Mouse (Mus musculus): ENCODE data around the gene Cox8b.

Gene Cox8b

GRCm38 (mm10) chr7:140900220-140900619 lies at the start of gene Cox8b:
Gene Cox8b (minus strand): TSS chr7:140900446.
- no peak for DNase-seq

DNA sequence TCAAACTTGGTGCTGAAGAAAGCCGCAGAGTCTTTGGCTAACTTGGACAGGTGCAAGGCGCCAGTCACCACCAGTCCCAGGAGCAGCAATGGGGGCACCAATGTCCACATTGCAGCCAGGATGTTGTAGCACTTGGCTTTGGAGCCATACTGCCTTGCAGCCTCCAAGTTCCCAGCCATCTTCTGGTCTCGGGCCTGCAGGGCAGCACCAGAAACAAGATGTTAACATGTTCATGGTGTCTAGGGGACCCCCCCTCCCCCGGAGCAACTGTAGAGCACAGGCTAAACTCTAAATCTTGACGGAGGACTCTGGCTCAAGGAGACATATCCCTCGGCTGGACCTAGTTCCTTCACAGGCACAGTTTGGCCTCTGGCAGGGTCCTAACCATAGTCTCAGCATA lies 49.0 kb upstream of the Cox8b start:
- no peak for DNase-seq

DNA sequence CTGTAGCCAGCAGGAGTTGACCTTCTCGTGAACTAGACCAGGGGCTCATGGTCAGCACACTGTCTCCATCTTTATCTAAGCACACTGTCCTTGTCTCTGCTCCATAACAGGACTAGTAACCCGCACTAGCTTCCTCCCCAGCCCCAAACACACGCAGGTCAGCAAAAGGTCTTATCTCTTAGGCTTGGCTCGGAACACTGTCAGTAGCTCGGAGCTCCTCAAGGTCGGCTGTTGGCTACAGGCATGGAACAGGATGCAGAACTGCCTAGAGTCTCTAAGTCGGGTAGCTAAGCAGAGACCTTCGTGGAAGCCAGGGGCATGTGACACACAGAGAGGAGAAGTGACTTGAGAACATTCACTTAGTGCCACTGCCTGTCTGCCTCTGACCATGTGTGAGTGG lies 47.9 kb upstream of the Cox8b start:
- no peak for DNase-seq

- no peak for DNase-seq
These were observed 46.7 kb upstream of the Cox8b start for GRCm38 (mm10) chr7:140946980-140947379.

GRCm38 (mm10) chr7:140946311-140946710 lies 46.1 kb upstream of the Cox8b start:
- no peak for DNase-seq

DNA sequence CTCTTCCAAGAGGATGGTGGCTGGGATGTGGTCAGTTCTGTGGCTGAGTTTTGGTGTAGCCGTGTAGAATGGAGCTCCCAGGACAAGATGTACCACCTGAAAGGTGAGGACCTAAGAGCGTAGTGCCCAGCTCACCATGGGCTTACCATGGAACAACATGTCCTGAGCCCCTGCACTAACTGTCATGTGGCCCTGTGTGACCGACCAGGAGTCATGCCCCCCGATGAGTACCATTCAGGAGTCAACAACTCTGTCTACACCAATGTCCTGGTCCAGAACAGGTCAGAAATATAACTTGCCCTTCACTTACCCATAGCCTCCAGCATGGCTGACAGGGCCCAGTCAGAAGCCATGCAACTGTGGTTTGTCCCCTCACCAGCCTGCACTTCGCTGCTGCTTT lies 45.0 kb upstream of the Cox8b start:
- DNase-seq: no peak

DNA sequence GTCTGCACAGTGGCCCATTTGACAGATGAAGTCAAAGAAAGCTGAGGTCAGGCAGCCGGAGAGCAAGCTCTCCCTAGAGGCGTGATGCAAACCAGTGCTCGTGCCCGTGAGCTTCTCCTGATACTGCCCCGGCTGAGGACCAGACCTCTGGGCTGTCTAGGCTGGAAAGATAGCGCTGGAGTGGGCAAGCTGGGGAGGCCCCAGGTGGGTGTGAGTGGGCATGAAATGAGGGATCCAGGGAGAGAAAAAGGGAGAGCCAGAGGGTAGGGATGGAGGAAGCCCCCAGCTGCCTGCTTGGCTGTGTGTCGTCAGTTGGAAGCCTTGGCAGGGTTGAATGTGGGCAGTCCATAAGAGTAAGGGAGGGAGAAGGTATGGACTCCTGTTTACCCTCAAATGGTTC lies 44.0 kb upstream of the Cox8b start:
- no peak for DNase-seq

DNA sequence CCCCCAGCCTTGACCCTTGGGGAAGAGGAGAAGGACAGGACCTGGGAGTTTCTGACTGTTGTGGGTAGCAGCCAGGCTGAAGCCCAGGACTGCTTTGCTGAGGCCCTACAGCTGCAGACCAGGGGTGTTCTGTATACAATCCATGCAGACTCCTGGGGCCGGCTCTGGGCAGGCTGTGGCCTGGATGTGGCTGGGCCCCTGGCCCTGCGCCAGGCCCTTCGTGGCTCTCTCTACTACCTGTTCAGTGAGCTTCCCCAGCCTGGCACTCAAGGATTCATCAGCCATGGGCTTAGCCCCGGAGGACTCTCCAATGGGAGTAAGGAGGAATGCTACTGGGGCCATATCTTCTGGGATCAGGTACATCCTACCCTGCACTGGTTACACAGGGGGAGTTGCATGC lies 43.1 kb upstream of the Cox8b start:
- DNase-seq: no peak

DNA sequence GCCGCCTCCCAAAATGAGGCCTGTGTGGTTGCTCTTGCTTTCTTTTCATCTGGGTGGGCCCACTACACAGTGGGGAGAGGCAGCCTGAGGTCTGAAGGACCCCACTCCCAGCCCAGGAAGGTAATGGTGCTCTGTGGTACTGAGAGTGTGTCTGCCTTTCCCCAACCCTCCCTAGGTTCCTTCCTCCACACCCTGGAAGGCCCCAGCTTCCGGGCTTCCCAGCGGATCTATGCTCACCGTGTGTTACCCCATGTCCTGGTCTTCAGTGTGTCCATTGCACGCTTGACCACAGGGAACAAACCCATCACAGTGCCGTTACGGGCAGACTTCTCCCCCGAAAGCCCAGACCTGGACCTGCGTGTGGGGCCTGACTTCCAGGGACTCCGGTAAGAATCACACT lies 42.6 kb upstream of the Cox8b start:
- no peak for DNase-seq

- no peak for DNase-seq
These were observed 42.1 kb upstream of the Cox8b start for GRCm38 (mm10) chr7:140942341-140942740.

GRCm38 (mm10) chr7:140941222-140942051 lies 41.2 kb upstream of the Cox8b start, which contains the start of gene Pgghg:
Gene Pgghg (plus strand): TSS chr7:140941391.
- peak; percentile 90 for DNase-seq

DNA sequence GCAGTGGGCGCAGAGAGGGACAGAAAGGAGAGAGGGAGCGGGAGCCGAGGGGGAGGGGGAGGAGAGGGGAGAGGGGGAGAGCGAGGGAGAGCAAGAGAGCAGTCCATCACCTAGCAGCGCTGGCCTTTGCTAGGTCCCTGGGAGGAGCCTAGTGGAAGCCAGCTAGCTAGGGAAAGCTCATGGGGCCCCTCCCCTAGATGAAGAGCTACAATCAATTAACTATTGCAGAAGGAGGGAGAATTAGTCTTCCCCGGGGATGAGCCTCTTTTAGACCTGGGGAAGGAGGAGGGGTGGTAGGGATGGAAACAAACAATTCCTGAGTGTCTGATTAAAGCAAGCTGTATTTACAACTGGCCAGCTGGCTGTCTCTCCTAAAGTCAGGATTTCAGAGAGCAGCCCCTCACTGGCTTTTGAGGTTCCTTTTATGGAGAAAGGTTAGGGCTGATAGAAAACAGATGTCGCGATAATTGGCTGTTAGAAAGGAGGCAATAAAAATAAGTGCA lies 39.5 kb upstream of the Cox8b start:
- peak; percentile 74 for DNase-seq

DNA sequence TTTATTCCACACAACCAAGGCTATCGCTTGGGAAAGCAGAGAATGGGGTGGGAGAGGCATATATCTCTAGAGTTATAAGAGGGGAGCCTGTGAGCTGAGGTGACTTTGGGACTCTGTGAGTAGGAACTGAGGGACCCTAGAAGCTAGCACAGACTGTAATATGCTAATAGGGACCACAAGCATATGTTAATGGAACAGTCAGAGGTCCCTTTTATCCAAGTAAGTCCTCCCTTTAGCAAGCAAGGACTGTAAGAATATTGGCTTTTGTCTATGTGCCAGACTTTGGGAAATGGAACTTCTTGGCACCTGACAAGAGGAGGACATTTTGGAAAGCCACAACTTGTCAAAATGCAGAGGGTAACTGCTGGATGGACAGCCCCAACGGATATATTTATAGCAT lies 38.6 kb upstream of the Cox8b start:
- DNase-seq: no peak

DNA sequence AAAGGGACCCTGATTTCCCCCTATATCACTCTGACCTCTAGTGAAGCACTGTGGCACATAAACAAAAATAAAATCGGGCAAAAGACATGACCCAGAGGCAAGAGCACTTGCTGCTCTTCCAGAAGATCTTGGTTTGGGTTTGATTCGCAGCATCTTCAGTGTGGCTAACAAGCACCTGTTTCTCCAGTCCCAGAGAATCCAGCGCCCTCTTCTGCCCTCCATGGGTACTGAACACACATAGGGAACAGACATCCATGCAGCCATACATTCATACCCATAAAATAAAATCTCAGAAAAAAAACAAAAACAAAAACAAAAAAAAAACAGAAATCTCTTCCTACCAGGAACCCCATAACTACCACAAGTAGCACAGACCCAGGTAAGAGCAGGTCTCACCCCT lies 38.2 kb upstream of the Cox8b start:
- no peak for DNase-seq

DNA sequence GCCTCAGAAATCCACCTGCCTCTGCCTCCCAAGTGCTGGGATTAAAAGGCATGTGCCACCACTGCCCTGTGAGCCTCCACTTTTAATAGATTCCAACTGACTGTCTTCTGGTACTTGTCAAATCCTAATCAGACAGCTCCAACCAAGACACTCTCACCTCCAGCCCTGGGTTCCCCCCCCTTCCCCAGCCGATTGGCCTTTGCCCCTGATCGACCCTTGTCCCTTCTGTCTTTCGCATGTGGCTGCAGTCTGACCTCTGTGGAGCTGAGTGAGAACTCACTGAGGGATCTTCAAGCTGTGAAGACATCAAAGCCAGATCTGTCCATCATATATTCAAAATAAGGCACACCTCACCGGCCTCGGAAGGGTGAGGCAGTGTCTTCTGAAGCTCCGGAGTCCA lies 26.9 kb upstream of the Cox8b start:
- no peak for DNase-seq

GRCm38 (mm10) chr7:140923070-140923775 lies 23.0 kb upstream of the Cox8b start:
- peak; percentile 41 for DNase-seq

DNA sequence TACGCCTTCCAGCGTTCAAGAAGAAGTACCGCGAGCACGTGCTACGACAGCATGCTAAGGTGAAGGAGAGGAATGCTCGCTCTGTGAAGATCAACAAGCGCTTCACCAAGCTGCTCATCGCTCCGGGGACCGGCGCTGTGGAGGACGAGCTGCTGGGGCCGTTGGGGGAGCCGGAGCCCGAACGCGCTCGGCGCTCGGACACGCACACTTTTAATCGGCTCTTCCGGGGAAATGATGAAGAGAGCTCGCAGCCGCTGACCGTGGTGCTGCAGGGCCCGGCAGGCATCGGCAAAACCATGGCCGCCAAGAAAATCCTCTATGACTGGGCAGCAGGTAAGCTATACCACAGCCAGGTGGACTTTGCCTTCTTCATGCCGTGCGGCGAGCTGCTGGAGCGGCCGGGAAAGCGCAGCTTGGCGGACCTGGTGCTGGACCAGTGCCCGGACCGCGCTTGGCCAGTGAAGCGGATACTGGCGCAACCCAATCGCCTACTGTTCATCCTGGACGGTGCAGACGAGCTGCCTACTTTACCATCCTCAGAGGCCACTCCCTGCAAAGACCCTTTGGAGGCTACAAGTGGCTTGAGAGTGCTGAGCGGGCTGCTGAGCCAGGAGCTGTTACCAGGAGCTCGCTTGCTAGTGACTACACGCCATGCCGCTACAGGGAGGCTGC lies 22.3 kb upstream of the Cox8b start:
- peak; percentile 64 for DNase-seq

DNA sequence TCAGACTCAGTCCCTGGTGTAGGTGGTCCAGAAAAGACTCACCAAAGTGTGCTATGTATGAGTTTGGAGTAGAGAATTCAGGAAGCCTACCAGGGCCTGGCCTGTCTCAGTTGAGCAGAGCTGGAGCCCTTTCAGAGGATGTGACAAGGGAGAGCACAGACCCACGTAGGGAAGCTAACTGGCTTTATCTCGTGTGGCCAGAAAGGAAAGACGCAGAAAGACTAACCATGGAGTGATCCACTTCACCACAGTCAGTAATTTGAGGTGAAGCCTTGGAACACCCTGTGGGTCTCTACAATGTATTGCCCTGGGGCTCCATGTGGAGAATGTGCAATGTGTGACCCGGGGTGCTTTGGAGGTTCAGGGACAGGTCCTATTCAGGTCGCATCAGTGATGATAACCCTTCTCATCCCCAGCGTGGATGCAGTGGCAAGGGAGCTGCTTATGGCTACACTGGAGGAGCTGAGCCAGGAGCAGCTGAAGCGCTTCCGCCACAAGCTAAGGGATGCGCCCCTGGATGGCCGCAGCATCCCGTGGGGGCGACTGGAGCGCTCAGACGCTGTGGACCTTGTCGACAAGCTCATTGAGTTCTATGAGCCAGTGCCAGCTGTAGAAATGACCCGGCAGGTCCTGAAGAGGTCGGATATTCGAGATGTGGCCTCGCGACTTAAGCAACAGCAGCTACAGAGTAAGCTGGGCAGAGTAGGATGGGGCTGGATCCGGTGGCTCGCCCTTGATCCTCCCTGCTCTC lies 21.2 kb upstream of the Cox8b start:
- no peak for DNase-seq

GRCm38 (mm10) chr7:140920418-140921029 lies 20.3 kb upstream of the Cox8b start, which contains the start of gene Nlrp6:
Gene Nlrp6 (plus strand): TSS chr7:140920902.
- DNase-seq: no peak

- DNase-seq: no peak
These were observed 19.7 kb upstream of the Cox8b start for GRCm38 (mm10) chr7:140919911-140920310.

- DNase-seq: no peak
These were observed 13.9 kb upstream of the Cox8b start for GRCm38 (mm10) chr7:140914031-140914690.
